Mouse (Mus musculus): ENCODE results near the gene Serpine1. TPM values are rescaled to one million over a fixed set of nuclear protein-coding genes. Genes with fewer than 3 reads are reported as not detected.

The Serpine1 gene
- polyA plus RNA-seq, 1 experiment from 2014 or later = 0.97 TPM

DNA sequence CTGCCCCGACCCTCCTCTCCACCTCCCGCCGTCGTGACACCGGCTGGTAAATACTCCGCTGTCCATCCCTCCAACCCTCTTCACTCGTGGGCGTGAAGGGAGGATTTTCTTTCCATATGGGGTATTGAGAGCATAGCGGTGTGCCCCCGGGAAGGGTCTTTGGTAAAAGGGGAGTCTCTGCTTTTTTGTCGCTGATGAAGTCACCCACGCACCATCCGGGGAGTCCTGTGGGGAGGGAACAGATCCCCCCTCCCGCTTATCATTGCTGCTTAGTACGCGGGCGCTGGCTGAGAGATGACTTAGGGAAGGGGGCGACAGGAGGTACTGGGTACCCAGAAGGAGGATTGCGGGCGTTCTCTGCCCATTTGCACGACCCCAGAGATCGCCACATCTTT is 41.7 kb downstream of the Serpine1 start:
- H3K4me1 ChIP-seq (ENCODE audit: control insufficient read depth, insufficient read depth, low read length) = peaks cover 22% of the 10 kb centered on the region
- no peak overlapping the region for H3K27ac ChIP-seq (ENCODE audit: low read depth, low read length)
- no peak for ATAC-seq (replicated peaks; ENCODE audit: insufficient number of reproducible peaks, low FRiP score, low TSS enrichment)
- H3K9ac ChIP-seq (ENCODE audit: low read depth, low read length) = no peak overlapping the region
- H3K9me3 ChIP-seq (replicated peaks; ENCODE audit: control insufficient read depth, low read length) = no peaks in the 10 kb centered on the region
- WGBS (ENCODE audit: insufficient replicate concordance) = 12% methylated on average over 22 of the region's 22 CpGs
- H3K4me2 ChIP-seq = peak overlapping the region; percentile 71
- H3K4me3 ChIP-seq (ENCODE audit: low read depth, low read length) = no peak overlapping the region
- no peaks in the 10 kb centered on the region for H3K36me3 ChIP-seq (ENCODE audit: control insufficient read depth, insufficient read depth, low read length)
- peaks cover 63% of the 10 kb centered on the region for H3K27me3 ChIP-seq (ENCODE audit: control insufficient read depth, insufficient read depth, low read length)

DNA sequence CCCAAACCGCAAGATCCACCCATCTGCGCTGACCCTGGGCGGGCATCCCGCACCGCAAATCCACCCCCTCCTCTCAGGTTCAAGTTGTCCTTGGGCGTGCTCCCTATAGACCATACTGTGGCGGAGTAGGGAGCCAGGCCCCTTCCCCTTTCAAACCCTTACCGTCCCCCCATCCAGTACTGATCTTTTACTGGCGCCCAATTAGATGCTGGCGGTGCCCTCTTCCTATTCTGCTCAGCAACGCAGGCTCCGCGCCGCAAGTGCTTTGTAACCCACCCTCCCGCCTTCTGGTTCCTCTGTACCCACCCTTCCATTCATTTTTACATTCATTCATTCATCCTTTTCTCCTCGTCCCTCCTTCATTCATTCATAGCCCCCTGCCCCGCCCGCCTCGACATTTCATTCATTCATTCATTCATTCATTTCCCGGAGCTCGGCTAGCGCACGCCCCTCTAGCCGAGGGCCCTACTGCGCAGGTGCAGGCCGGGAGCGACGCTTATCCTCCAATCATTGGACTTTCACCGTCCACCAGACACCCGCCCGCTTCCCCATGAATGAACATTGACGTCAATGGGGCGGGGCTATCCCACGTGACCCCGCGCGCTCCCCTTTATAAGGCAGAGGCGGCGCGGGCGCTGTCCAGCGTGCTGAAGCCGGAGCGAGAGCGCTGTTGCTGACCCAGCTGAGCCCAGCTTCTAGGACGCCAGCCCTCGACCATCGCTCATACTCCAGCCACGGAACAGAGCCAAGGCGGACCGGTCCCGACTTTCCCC is 42.2 kb downstream of the Serpine1 start:
- WGBS (ENCODE audit: insufficient replicate concordance) = 1% methylated on average over 52 of the region's 52 CpGs
- ATAC-seq (replicated peaks; ENCODE audit: insufficient number of reproducible peaks, low FRiP score, low TSS enrichment) = peak; percentile 60
- Histone ChIP-seq H3K27me3 (ENCODE audit: control insufficient read depth, insufficient read depth, low read length) (peaks cover 69% of the 10 kb centered on the region), H3K36me3 (ENCODE audit: control insufficient read depth, insufficient read depth, low read length) (no peaks in the 10 kb centered on the region), H3K9ac (ENCODE audit: low read depth, low read length) (no peak overlapping the region), H3K9me3 (replicated peaks; ENCODE audit: control insufficient read depth, low read length) (no peaks in the 10 kb centered on the region), H3K4me1 (ENCODE audit: control insufficient read depth, insufficient read depth, low read length) (peaks cover 22% of the 10 kb centered on the region), H3K4me2 (peak overlapping the region; percentile 71), H3K27ac (ENCODE audit: low read depth, low read length) (no peak overlapping the region), H3K4me3 (ENCODE audit: low read depth, low read length) (peak overlapping the region; percentile 35)

DNA sequence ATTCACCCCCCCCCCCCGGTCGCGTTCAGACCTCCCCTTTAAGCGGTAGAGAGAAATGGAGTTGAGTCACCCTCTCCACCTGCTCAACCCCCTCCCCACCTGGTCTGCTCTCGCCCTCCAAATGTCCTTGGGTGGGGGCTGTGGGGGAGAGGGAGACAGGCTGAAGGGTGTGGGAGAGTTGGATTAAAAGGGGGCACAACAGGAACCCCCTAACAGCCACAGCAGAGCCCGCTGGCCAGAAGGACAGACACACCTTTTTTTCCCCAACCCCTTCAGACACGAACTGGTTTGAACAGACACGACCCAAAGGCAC is 42.8 kb downstream of the Serpine1 start:
- no peak overlapping the region for H3K9ac ChIP-seq (ENCODE audit: low read depth, low read length)
- peak overlapping the region; percentile 9; the same call in 1 of the 2 replicates for H3K4me3 ChIP-seq (ENCODE audit: low read depth, low read length)
- H3K27me3 ChIP-seq (ENCODE audit: control insufficient read depth, insufficient read depth, low read length) = peaks cover 75% of the 10 kb centered on the region
- WGBS (ENCODE audit: insufficient replicate concordance) = 2% methylated on average over 8 of the region's 8 CpGs
- no peak overlapping the region for H3K27ac ChIP-seq (ENCODE audit: low read depth, low read length)
- peak overlapping the region; percentile 71 for H3K4me2 ChIP-seq
- no peaks in the 10 kb centered on the region for H3K36me3 ChIP-seq (ENCODE audit: control insufficient read depth, insufficient read depth, low read length)
- peaks cover 22% of the 10 kb centered on the region for H3K4me1 ChIP-seq (ENCODE audit: control insufficient read depth, insufficient read depth, low read length)
- ATAC-seq (replicated peaks; ENCODE audit: insufficient number of reproducible peaks, low FRiP score, low TSS enrichment) = no peak
- H3K9me3 ChIP-seq (replicated peaks; ENCODE audit: control insufficient read depth, low read length) = no peaks in the 10 kb centered on the region

DNA sequence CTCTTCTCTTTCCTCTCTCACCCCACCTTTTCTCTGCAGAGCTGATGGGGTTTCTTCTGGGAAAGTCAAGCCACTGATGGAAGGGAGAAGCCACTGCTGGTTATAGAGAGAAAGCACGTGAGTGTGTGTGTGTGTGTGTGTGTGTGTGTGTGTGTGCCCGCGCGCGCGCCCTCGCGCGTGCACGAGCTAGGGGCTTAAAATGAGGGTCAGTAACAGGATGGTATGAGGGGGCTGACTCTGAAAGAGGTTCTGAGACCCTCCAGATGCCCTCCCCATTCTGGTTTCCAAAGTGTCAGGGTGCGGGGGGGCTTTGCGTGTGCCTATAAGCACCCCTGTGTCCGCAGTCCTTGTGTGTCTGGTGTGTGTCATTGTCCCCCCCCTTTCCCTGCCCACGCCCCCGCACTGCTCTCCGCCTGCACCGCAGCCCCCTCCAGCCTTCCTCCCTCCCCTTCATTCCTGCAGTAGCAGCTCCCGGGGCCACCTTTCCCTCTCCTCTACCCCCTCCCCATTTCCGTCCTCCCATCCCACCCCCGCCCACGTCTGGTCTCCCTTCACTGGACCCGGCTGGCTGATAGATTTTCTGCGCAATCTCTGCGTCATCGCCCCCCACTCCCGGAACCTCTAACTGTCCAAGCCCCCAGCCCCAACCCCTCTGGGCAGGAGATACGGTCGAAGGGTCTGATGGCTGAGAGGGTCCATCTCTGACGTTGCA is 43.4 kb downstream of the Serpine1 start:
- Histone ChIP-seq H3K27me3 (ENCODE audit: control insufficient read depth, insufficient read depth, low read length) (peaks cover 80% of the 10 kb centered on the region), H3K36me3 (ENCODE audit: control insufficient read depth, insufficient read depth, low read length) (no peaks in the 10 kb centered on the region), H3K27ac (ENCODE audit: low read depth, low read length) (no peak overlapping the region), H3K4me2 (peak overlapping the region; percentile 71; the same call in 1 of the 2 replicates), H3K9me3 (replicated peaks; ENCODE audit: control insufficient read depth, low read length) (no peaks in the 10 kb centered on the region), H3K4me1 (ENCODE audit: control insufficient read depth, insufficient read depth, low read length) (peaks cover 22% of the 10 kb centered on the region), H3K4me3 (ENCODE audit: low read depth, low read length) (0 out of 2 replicates have a peak overlapping the region, but pooled peaks have one; percentile 9), H3K9ac (ENCODE audit: low read depth, low read length) (no peak overlapping the region)
- no peak for ATAC-seq (replicated peaks; ENCODE audit: insufficient number of reproducible peaks, low FRiP score, low TSS enrichment)
- WGBS (ENCODE audit: insufficient replicate concordance) = 3% methylated on average over 29 of the region's 29 CpGs

DNA sequence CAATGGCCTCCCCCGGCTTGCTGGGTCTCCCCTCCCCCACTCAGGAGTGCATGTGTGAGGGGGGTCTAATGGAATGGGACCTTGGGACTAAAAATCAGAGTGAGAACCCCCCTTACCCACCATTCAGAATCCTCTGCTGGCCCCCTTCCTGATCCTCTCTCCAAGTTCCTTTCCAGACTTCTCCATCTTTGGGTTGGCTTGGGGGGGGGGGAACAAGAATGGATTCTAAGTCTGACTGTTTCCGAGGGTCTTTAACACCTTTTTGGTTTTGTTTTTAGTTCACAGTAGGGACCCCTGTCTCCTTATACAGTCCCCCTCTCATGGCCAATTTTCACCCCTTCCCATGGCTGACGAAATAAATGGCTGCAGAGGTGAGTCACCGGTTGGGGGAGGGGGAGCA is 46.0 kb downstream of the Serpine1 start, which contains the start of gene Vgf:
TSS of gene Vgf (plus strand) at position 301 of the 400 bp plus-strand sequence.
- Histone ChIP-seq H3K4me3 (ENCODE audit: low read depth, low read length) (no peak within 1 kb of the TSS), H3K4me2 (no peak within 1 kb of the TSS), H3K27me3 (ENCODE audit: control insufficient read depth, insufficient read depth, low read length) (peaks cover 67% of the 10 kb centered on the region), H3K36me3 (ENCODE audit: control insufficient read depth, insufficient read depth, low read length) (no peaks in the 10 kb centered on the region), H3K4me1 (ENCODE audit: control insufficient read depth, insufficient read depth, low read length) (peaks cover 7% of the 10 kb centered on the region), H3K9ac (ENCODE audit: low read depth, low read length) (no peak within 1 kb of the TSS), H3K27ac (ENCODE audit: low read depth, low read length) (no peak within 1 kb of the TSS), H3K9me3 (replicated peaks; ENCODE audit: control insufficient read depth, low read length) (no peaks in the 10 kb centered on the region)
- no peak for ATAC-seq (replicated peaks; ENCODE audit: insufficient number of reproducible peaks, low FRiP score, low TSS enrichment)
- 13% methylated on average over 4 of the region's 4 CpGs for WGBS (ENCODE audit: insufficient replicate concordance)

DNA sequence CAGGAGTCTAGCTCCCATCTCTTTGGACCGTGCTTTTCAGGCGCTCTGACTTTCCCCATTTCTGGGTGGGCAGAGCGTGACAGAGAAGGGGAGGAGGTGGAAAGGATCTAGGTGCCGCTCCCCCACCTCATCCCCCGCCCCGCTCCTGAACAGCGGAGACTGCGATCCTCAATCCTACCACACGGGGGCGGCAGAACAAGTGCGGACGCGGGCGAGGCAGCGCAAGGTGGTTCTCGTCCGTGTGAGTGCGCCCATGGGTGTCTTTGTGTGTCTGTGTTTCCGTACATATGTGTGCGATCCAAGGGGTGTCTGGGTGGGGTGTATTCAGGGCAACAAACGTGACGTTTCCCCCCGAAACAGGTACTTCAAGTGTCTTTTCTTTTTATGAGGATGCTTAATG is 46.9 kb downstream of the Serpine1 start:
- H3K9ac ChIP-seq (ENCODE audit: low read depth, low read length) = no peak overlapping the region
- no peak for ATAC-seq (replicated peaks; ENCODE audit: insufficient number of reproducible peaks, low FRiP score, low TSS enrichment)
- H3K4me2 ChIP-seq = no peak overlapping the region
- no peaks in the 10 kb centered on the region for H3K9me3 ChIP-seq (replicated peaks; ENCODE audit: control insufficient read depth, low read length)
- 0 out of 2 replicates have a peak, but pooled peaks cover 6% of the 10 kb centered on the region for H3K4me1 ChIP-seq (ENCODE audit: control insufficient read depth, insufficient read depth, low read length)
- peaks cover 57% of the 10 kb centered on the region for H3K27me3 ChIP-seq (ENCODE audit: control insufficient read depth, insufficient read depth, low read length)
- no peak overlapping the region for H3K27ac ChIP-seq (ENCODE audit: low read depth, low read length)
- under 1% methylated on average over 23 of the region's 23 CpGs for WGBS (ENCODE audit: insufficient replicate concordance)
- H3K4me3 ChIP-seq (ENCODE audit: low read depth, low read length) = no peak overlapping the region; the same call in 1 of the 2 replicates
- H3K36me3 ChIP-seq (ENCODE audit: control insufficient read depth, insufficient read depth, low read length) = no peaks in the 10 kb centered on the region

DNA sequence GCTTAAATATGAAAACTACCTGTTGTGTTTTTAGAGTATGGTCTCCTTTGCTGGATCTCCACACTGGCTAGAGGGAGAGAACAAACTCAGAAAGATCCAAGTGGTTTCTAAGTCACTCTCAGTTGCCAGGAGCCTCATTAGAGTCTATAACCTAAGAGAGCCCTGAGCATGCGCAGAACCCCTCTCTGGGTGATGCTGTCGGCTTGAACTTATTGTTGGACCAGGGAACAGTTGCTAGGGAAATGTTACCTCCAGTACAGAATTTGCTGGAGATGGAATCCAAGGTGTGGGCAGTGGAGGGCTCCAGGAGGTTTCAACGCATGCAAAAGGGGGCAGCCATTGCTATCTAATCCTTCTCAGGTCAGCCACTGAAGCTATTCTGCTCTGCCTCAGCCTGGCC is 47.8 kb downstream of the Serpine1 start:
- Histone ChIP-seq H3K4me1 (ENCODE audit: control insufficient read depth, insufficient read depth, low read length) (0 out of 2 replicates have a peak, but pooled peaks cover 2% of the 10 kb centered on the region), H3K4me3 (ENCODE audit: low read depth, low read length) (no peak overlapping the region), H3K36me3 (ENCODE audit: control insufficient read depth, insufficient read depth, low read length) (no peaks in the 10 kb centered on the region), H3K27ac (ENCODE audit: low read depth, low read length) (no peak overlapping the region), H3K27me3 (ENCODE audit: control insufficient read depth, insufficient read depth, low read length) (peaks cover 51% of the 10 kb centered on the region), H3K4me2 (no peak overlapping the region), H3K9me3 (replicated peaks; ENCODE audit: control insufficient read depth, low read length) (no peaks in the 10 kb centered on the region), H3K9ac (ENCODE audit: low read depth, low read length) (no peak overlapping the region)
- no peak for ATAC-seq (replicated peaks; ENCODE audit: insufficient number of reproducible peaks, low FRiP score, low TSS enrichment)
- WGBS (ENCODE audit: insufficient replicate concordance) = 50% methylated on average over 3 of the region's 3 CpGs

DNA sequence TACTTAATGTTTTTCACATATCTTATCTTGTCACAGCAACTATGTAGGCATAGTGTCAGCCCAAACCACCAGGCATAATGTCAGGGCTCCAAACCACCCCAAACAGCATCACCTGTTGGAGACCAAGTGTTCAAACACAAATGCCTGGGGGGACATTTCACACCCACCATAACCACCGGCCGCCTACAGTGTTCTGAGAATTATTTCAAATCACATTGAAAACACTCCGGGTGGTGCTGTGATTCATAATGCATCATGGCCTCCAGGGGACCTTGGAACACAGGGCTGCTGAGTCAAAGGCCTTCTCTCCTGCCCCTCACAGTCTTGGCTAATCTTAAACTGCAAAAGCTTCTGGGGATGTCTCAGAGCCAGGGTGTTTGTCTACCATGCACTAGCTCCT is 56.2 kb downstream of the Serpine1 start:
- no peak overlapping the region for H3K4me3 ChIP-seq (ENCODE audit: low read depth, low read length)
- no peak overlapping the region for H3K4me2 ChIP-seq
- H3K4me1 ChIP-seq (ENCODE audit: control insufficient read depth, insufficient read depth, low read length) = no peaks in the 10 kb centered on the region
- H3K9me3 ChIP-seq (replicated peaks; ENCODE audit: control insufficient read depth, low read length) = no peaks in the 10 kb centered on the region; the same call in 1 of the 2 replicates
- H3K27me3 ChIP-seq (ENCODE audit: control insufficient read depth, insufficient read depth, low read length) = peaks cover 4% of the 10 kb centered on the region; the same call in 1 of the 2 replicates
- no peak overlapping the region for H3K27ac ChIP-seq (ENCODE audit: low read depth, low read length)
- no peak overlapping the region for H3K9ac ChIP-seq (ENCODE audit: low read depth, low read length)
- 87% methylated on average over 3 of the region's 3 CpGs for WGBS (ENCODE audit: insufficient replicate concordance)
- H3K36me3 ChIP-seq (ENCODE audit: control insufficient read depth, insufficient read depth, low read length) = no peaks in the 10 kb centered on the region
- ATAC-seq (replicated peaks; ENCODE audit: insufficient number of reproducible peaks, low FRiP score, low TSS enrichment) = no peak

Measured in heart, embryonic 11.5 days (tissue).